Mouse (Mus musculus) small intestine, adult 2 months (tissue): Measurements from ENCODE around the gene Ptprd. TPM values are rescaled to one million over a fixed set of nuclear protein-coding genes. Genes with fewer than 3 reads are reported as not detected.

Experiments
- H3K27ac ChIP-seq: fragments of 200-500 bp; 2 replicates; pipeline ENCODE4 v1.5.1; 2012; ENCODE audit warnings: low read depth, low read length, control low read depth, inconsistent platforms; ENCODE audit not compliant: insufficient read depth
- H3K27me3 ChIP-seq: fragments of 200-500 bp; 2 replicates; pipeline ENCODE4 v1.6.1; 2012; ENCODE audit warnings: mild to moderate bottlenecking, moderate library complexity, low read length, inconsistent platforms; ENCODE audit not compliant: control insufficient read depth, insufficient read depth
- H3K36me3 ChIP-seq: fragments of 200-500 bp; 2 replicates; pipeline ENCODE4 v1.6.1; 2012; ENCODE audit warnings: mild to moderate bottlenecking, low read length, control low read depth, inconsistent platforms; ENCODE audit not compliant: control insufficient read depth, insufficient read depth
- H3K4me1 ChIP-seq: fragments of 200-500 bp; 2 replicates; pipeline ENCODE4 v1.6.1; 2012; ENCODE audit warnings: low read length, inconsistent platforms, mixed read lengths; ENCODE audit not compliant: control insufficient read depth, insufficient read depth, insufficient read length
- H3K4me3 ChIP-seq: fragments of 200-500 bp; 2 replicates; pipeline ENCODE4 v1.5.1; 2012; ENCODE audit warnings: low read depth, mild to moderate bottlenecking, control low read depth, inconsistent platforms, low read length, moderate library complexity
- CTCF ChIP-seq: fragments of 200-500 bp; IDR thresholded peaks from 2 replicates; pipeline ENCODE4 v1.5.1; 2012; ENCODE audit warnings: low read depth, mild to moderate bottlenecking, control low read depth, inconsistent platforms, low read length, moderate library complexity, mixed read lengths; ENCODE audit not compliant: insufficient replicate concordance, insufficient read length; ENCODE audit errors: extremely low read depth
- POLR2A ChIP-seq: fragments of 200-500 bp; IDR thresholded peaks from 2 replicates; pipeline ENCODE4 v1.6.1; 2012; ENCODE audit warnings: low read depth, mild to moderate bottlenecking, control low read depth, inconsistent platforms, low read length, moderate library complexity
- WGBS: fragments of 180-500 bp; shearing (Covaris S2); methylation state at CpG from one replicate; pipeline ENCODE4 v1.1.7; 2018; 5-methylcytosine and 5-hydroxymethylcytosine counted together
- polyA plus RNA-seq: library from polyadenylated mRNA; depleted of rRNA; stranded (reverse); fragments of >200 nt; gene quantifications from 2 replicates; pipeline ENCODE4 v1.2.3, GENCODE M21; 2012

Ptprd gene
- polyA plus RNA-seq, 1 experiment, result 1.5 TPM

- Histone ChIP-seq H3K36me3 (no peaks in the 10 kb centered on the region), H3K27me3 (no peaks in the 10 kb centered on the region), H3K4me3 (no peak overlapping the region), H3K27ac (no peak overlapping the region), H3K4me1 (no peaks in the 10 kb centered on the region)
- 93% methylated on average over 1 of the region's 1 CpGs for WGBS
- no peak for TF ChIP-seq CTCF
- no peak for TF ChIP-seq POLR2A
Observed at GRCm38 (mm10) chr4:76192031-76192430, 2019.7 kb downstream of the Ptprd start.

DNA sequence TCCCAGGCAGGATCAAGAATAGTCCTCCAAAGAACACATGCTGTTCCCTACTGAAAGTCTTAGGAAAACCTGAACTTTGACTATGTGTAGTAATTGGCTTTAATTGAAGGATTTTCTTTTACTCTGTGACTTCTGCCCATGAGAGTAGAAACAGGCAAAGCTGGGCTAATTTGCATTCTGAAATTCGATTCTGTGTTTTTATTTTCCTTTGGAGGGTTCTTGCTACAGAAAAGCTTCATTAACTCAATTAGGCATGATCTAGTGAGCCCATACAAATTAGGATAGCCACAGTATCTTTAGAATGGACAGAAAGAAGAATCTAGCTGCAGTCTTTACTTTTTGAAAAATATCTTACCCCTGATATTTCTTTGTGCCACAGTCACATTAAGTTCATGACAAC lies 2021.0 kb downstream of the Ptprd start:
- no peak overlapping the region for H3K4me3 ChIP-seq
- 48% methylated on average over 1 of the region's 1 CpGs for WGBS
- TF ChIP-seq POLR2A, result no peak
- TF ChIP-seq CTCF, result no peak
- no peak overlapping the region for H3K27ac ChIP-seq
- H3K36me3 ChIP-seq, result no peaks in the 10 kb centered on the region
- no peaks in the 10 kb centered on the region for H3K4me1 ChIP-seq
- no peaks in the 10 kb centered on the region for H3K27me3 ChIP-seq

GRCm38 (mm10) chr4:76183095-76183494 lies 2028.7 kb downstream of the Ptprd start:
- TF ChIP-seq POLR2A (no peak), CTCF (no peak)
- Histone ChIP-seq H3K4me1 (0 out of 2 replicates have a peak, but pooled peaks cover 2% of the 10 kb centered on the region), H3K27me3 (no peaks in the 10 kb centered on the region), H3K27ac (no peak overlapping the region), H3K4me3 (no peak overlapping the region), H3K36me3 (no peaks in the 10 kb centered on the region)
- WGBS, result 90% methylated on average over 3 of the region's 3 CpGs

DNA sequence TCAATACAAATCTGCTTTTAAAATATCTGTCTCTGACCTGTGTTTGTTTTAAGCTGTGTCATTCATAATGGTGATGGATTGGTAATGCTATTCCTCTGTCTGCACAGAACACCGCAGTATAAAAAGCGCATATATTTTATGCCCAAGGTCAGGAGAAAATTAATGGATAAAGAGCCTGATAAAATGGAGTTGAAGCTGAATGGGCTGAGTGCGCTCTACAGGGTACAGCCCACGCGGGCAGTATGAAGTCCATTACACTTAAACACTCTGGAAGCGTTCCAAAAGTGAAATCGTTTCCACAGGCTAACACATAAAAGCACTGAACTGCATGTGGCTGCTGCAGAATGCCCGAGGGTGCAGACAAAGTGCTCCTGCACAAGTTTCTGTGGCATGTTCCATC lies 2032.3 kb downstream of the Ptprd start:
- TF ChIP-seq CTCF (no peak), POLR2A (no peak)
- Histone ChIP-seq H3K4me3 (no peak overlapping the region), H3K36me3 (no peaks in the 10 kb centered on the region), H3K4me1 (0 out of 2 replicates have a peak, but pooled peaks cover 2% of the 10 kb centered on the region), H3K27ac (no peak overlapping the region), H3K27me3 (no peaks in the 10 kb centered on the region)
- 49% methylated on average over 8 of the region's 8 CpGs for whole genome bisulfite sequencing

GRCm38 (mm10) chr4:76175086-76175485 lies 2036.7 kb downstream of the Ptprd start:
- 92% methylated on average over 1 of the region's 1 CpGs for WGBS
- Histone ChIP-seq H3K4me3 (no peak overlapping the region), H3K27me3 (no peaks in the 10 kb centered on the region), H3K27ac (no peak overlapping the region), H3K4me1 (0 out of 2 replicates have a peak, but pooled peaks cover 2% of the 10 kb centered on the region), H3K36me3 (no peaks in the 10 kb centered on the region)
- TF ChIP-seq CTCF (no peak), POLR2A (no peak)

DNA sequence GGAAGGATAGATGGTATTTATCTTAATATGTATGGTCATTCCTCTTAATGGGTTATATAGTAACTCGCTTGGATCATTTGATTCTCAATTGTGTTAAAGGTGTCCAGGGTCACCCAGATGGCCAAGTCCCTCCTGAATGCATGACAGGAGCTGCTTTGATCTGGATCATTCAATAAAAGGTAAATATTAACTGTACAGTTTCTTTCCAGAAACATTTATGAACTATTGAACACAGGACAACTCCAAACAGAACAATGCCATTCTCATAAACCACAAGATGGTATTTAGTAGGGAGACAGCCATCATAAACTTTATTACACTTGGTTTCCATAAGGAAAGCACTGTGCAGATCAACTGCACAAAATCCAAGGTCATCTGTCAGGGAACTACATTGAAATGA lies 2056.0 kb downstream of the Ptprd start:
- WGBS, result 18% methylated on average over 1 of the region's 1 CpGs
- Histone ChIP-seq H3K27me3 (no peaks in the 10 kb centered on the region), H3K4me3 (no peak overlapping the region), H3K27ac (no peak overlapping the region), H3K4me1 (no peaks in the 10 kb centered on the region), H3K36me3 (no peaks in the 10 kb centered on the region)
- TF ChIP-seq POLR2A, result no peak
- no peak for TF ChIP-seq CTCF

GRCm38 (mm10) chr4:76154190-76154589 lies 2057.6 kb downstream of the Ptprd start:
- Histone ChIP-seq H3K27me3 (no peaks in the 10 kb centered on the region), H3K27ac (no peak overlapping the region), H3K4me3 (no peak overlapping the region), H3K36me3 (no peaks in the 10 kb centered on the region), H3K4me1 (no peaks in the 10 kb centered on the region)
- TF ChIP-seq CTCF (no peak), POLR2A (no peak)
- WGBS, result 86% methylated on average over 2 of the region's 2 CpGs
